Mouse (Mus musculus) limb, embryonic 15.5 days (tissue): ENCODE results near the gene Aftph. TPM values are rescaled to one million over a fixed set of nuclear protein-coding genes. Genes with fewer than 3 reads are reported as not detected.

Experiments
- ATAC-seq: fragments of 200-750 bp; cut with Nextera tagmentation; 2 replicates; pipeline ENCODE4 v1.8.0; 2017; ENCODE audit warnings: low read depth, moderate TSS enrichment; ENCODE audit not compliant: insufficient number of reproducible peaks, low FRiP score, low TSS enrichment
- H3K27ac ChIP-seq: fragments of 300-500 bp; sonication (generic); 2 replicates; pipeline ENCODE4 v1.5.1; 2015; ENCODE audit warnings: moderate library complexity, mild to moderate bottlenecking, inconsistent platforms
- H3K27me3 ChIP-seq: fragments of 300-500 bp; sonication (generic); 2 replicates; pipeline ENCODE4 v1.6.1; 2015; ENCODE audit warnings: inconsistent platforms
- H3K36me3 ChIP-seq: fragments of 300-500 bp; sonication (generic); 2 replicates; pipeline ENCODE4 v1.6.1; 2015; ENCODE audit warnings: inconsistent platforms
- H3K4me1 ChIP-seq: fragments of 300-500 bp; sonication (generic); 2 replicates; pipeline ENCODE4 v1.6.1; 2015; ENCODE audit warnings: inconsistent platforms
- H3K4me2 ChIP-seq: fragments of 300-500 bp; sonication (generic); 2 replicates; pipeline ENCODE4 v1.6.1; 2015; ENCODE audit warnings: mild to moderate bottlenecking, inconsistent platforms
- H3K4me3 ChIP-seq: fragments of 300-500 bp; sonication (generic); 2 replicates; pipeline ENCODE4 v1.5.1; 2015; ENCODE audit warnings: mild to moderate bottlenecking, inconsistent platforms
- H3K9ac ChIP-seq: fragments of 300-500 bp; sonication (generic); 2 replicates; pipeline ENCODE4 v1.6.1; 2015; ENCODE audit warnings: inconsistent platforms
- H3K9me3 ChIP-seq: fragments of 300-500 bp; sonication (generic); 2 replicates; pipeline ENCODE4 v1.6.1; 2016; ENCODE audit warnings: inconsistent platforms
- WGBS: fragments of 180-500 bp; shearing (Covaris S2); methylation state at CpG from one replicate; pipeline ENCODE4 v1.1.7; 2015; 5-methylcytosine and 5-hydroxymethylcytosine counted together
- polyA plus RNA-seq: library from polyadenylated mRNA; unstranded; fragments of >200 nt; fragmentation: Nextera tagmentation; extraction: Ambion mirVana; gene quantifications from 2 replicates; pipeline ENCODE4 v1.2.1, GENCODE M21; 2015

Aftph gene
- polyA plus RNA-seq, 1 experiment from 2014 or later, result 22.6 TPM

DNA sequence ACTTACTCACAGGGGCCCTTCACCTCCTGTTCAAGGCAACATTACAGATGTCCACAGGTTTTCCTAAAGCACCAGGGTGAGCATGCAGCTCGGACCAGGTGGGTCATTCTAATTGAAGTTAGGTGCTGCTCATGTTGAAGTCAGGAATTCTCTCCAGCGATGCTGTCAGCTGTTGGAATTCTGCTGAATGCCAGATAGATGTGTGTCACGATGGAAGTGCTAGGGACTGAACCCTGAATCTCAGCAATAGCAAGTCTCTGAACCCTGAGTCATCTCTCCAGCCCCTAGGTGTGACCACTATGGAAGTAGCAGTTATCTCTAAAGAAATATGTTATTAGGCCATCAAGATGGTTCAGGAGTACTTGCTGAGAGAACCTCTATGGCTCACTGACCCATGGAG lies 95.9 kb downstream of the Aftph start:
- no peak overlapping the region for H3K27ac ChIP-seq
- H3K9me3 ChIP-seq, result no peaks in the 10 kb centered on the region
- WGBS, result 56% methylated on average over 3 of the region's 3 CpGs
- no peak overlapping the region for H3K9ac ChIP-seq
- peaks cover 12% of the 10 kb centered on the region for H3K36me3 ChIP-seq
- no peak for ATAC-seq
- no peak overlapping the region for H3K4me3 ChIP-seq
- H3K4me1 ChIP-seq, result peaks cover 52% of the 10 kb centered on the region
- no peak overlapping the region for H3K4me2 ChIP-seq
- no peaks in the 10 kb centered on the region for H3K27me3 ChIP-seq

DNA sequence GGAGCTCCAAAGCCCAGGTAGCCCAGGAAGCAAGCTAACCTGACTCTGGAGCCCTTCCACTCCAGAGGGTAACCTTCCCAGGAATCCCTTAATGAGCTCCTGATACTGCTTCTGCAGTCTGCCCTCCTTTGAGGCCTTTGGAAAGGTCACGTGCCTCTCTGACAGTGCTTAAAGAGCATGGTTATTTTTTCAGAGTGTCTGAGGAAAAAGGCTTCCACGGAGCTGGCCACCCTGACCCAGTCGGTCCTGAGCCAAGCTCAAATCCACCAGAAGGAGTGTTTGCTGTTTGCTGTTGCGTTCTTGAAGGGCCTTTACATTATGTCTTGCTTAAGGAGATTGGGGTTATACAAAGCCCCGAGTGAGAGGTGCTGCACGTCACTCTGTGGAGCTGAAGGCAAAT lies 96.5 kb downstream of the Aftph start:
- Histone ChIP-seq H3K4me1 (peaks cover 54% of the 10 kb centered on the region), H3K9ac (no peak overlapping the region), H3K27ac (no peak overlapping the region), H3K36me3 (peaks cover 12% of the 10 kb centered on the region), H3K9me3 (no peaks in the 10 kb centered on the region), H3K4me3 (no peak overlapping the region), H3K27me3 (no peaks in the 10 kb centered on the region), H3K4me2 (no peak overlapping the region)
- 52% methylated on average over 6 of the region's 6 CpGs for WGBS
- ATAC-seq, result no peak

DNA sequence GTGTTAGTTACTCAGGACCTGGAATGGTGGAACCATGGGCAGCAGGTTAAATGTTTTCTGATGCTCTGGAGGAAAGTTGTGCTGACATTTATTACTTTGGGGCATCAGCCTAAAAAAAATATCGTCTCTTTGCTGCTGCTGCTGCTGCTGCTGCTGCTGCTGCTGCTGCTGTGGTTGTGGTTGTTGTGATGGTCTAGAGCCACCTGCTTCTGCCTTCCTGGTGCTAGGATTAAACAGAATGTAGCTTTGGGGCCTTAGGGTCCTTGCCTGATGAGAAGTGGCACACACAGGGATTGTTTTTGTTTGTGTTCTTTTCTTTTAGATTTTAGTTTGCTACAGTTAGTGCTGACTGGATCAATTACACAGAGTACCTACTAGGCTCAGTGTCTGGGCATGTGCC lies 97.2 kb downstream of the Aftph start:
- peaks cover 51% of the 10 kb centered on the region for H3K4me1 ChIP-seq
- WGBS, result 43% methylated on average over 1 of the region's 1 CpGs
- no peak overlapping the region for H3K4me2 ChIP-seq
- no peak overlapping the region for H3K9ac ChIP-seq
- peaks cover 9% of the 10 kb centered on the region for H3K36me3 ChIP-seq
- no peak overlapping the region for H3K4me3 ChIP-seq
- ATAC-seq, result no peak
- no peaks in the 10 kb centered on the region for H3K9me3 ChIP-seq
- H3K27me3 ChIP-seq, result no peaks in the 10 kb centered on the region
- no peak overlapping the region for H3K27ac ChIP-seq

DNA sequence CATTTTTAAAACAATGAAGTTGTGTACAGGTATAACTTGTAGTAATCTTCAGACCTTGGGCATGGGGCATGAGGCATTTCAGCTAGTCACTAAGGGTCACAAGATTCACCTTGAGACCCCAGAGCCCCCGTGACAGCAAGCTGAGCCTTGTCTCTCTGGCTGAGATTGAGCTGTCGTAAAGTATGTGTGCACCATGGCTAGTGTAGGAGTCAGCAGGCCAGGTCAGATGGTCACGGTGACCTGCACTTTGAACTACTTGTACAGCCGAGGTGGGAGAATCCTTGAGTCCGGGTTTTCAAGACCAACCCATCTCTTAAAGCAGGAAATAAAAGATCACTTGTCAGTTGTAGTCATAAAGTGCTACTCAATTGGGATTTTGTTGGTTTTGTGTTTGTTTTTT lies 98.2 kb downstream of the Aftph start:
- H3K9me3 ChIP-seq, result no peaks in the 10 kb centered on the region
- peaks cover 50% of the 10 kb centered on the region for H3K4me1 ChIP-seq
- H3K27ac ChIP-seq, result no peak overlapping the region
- peaks cover 2% of the 10 kb centered on the region; the same call in 1 of the 2 replicates for H3K36me3 ChIP-seq
- 56% methylated on average over 5 of the region's 5 CpGs for WGBS
- no peak overlapping the region for H3K9ac ChIP-seq
- no peaks in the 10 kb centered on the region for H3K27me3 ChIP-seq
- ATAC-seq, result no peak
- no peak overlapping the region for H3K4me3 ChIP-seq
- no peak overlapping the region for H3K4me2 ChIP-seq

DNA sequence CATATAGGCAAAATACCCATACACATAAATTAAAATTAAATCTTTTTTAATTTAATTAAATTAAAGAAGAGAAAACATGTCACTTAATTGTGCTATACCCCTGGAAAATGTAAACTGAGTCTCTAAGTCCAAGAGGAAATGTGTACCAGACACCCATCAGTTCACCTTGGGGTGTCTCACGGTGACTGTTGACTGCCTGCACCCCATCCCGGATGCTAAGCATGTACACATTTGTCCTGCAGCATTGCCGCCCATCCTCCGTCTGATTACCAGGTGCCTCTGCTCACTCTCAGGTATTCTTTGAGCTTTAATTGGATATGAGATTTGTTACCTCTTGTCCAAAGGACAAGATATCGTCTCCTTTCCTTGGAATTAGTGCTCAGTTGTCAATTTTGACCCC lies 99.1 kb downstream of the Aftph start:
- Histone ChIP-seq H3K27ac (no peak overlapping the region), H3K4me3 (no peak overlapping the region), H3K27me3 (no peaks in the 10 kb centered on the region), H3K9me3 (no peaks in the 10 kb centered on the region), H3K4me2 (no peak overlapping the region), H3K36me3 (no peaks in the 10 kb centered on the region), H3K9ac (no peak overlapping the region), H3K4me1 (peaks cover 42% of the 10 kb centered on the region)
- 72% methylated on average over 5 of the region's 5 CpGs for WGBS
- ATAC-seq, result no peak

DNA sequence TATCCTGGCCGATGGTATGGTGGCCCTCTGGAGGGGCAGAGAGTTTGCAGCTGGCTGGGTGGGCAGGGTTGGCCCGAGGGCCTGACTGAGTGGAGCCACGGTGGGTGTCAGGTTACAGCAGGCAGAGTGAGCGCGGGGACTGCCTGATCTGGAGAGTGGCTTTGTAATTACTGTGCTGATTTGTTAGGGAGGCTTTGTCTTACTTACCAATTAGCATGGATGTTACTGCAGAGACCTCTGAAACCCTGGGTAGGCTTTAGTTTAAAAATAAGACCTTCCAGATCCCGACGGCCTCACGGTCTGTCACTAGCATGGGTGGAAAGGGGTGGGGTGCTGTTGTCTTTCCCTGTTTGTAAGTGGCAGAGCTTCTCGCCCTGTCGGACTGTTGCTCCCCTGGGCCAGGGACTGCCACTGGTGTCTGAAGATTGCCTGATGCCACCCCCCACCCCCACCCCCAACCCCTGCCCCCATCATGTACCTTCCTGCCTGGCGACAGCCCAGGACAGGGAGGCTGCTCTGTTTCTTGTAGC lies 101.4 kb downstream of the Aftph start:
- Histone ChIP-seq H3K4me3 (no peak overlapping the region), H3K4me1 (peaks cover 24% of the 10 kb centered on the region), H3K27me3 (no peaks in the 10 kb centered on the region), H3K9me3 (no peaks in the 10 kb centered on the region), H3K4me2 (peak overlapping the region; percentile 33), H3K36me3 (no peaks in the 10 kb centered on the region), H3K27ac (peak overlapping the region; percentile 65), H3K9ac (no peak overlapping the region)
- 4% methylated on average over 11 of the region's 11 CpGs for WGBS
- ATAC-seq, result 0 out of 2 replicates have a peak, but pooled peaks have one; percentile 62

DNA sequence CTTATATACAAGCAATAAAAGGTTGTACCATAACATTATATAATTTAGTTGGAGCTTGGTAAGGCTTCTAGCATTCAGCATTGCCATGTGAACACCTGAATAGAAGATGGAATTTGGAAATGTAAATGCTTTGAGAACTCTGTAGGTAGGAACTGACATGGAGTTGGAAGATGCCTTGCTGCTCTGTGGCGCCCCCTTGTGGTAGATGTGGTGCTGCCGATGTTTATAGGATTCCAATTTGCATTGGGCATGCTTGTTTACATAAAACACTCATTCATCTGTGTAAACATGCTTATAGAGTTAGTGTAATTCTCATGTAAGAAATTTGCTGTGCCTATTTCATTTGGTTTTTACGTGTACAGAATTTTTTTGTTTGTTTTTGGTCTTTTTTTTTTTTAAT lies 102.5 kb downstream of the Aftph start:
- no peak overlapping the region for H3K4me3 ChIP-seq
- H3K9ac ChIP-seq, result no peak overlapping the region
- H3K36me3 ChIP-seq, result no peaks in the 10 kb centered on the region
- no peak overlapping the region for H3K27ac ChIP-seq
- H3K4me2 ChIP-seq, result no peak overlapping the region
- ATAC-seq, result no peak
- 22% methylated on average over 3 of the region's 3 CpGs for WGBS
- no peaks in the 10 kb centered on the region for H3K27me3 ChIP-seq
- H3K4me1 ChIP-seq, result peaks cover 26% of the 10 kb centered on the region
- no peaks in the 10 kb centered on the region for H3K9me3 ChIP-seq

DNA sequence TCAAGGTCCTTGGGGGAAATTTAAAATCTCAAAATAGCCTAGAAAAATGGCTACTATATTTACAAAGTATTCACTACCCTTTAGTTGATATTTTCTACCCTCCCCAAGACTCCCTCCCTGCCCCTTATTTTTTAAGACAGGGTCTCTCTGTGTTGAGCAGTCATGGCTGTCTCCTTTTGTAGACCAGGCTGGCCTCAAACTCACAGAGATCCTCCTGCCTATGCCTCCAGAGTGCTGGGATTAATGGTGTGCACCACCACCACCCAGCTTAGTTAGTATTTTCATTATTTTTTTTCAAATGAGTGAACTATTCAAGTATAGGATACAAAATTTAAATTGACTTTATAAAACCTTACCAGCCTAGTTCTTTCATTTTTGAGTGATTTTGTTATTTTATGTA lies 104.3 kb downstream of the Aftph start:
- no peak for ATAC-seq
- H3K9me3 ChIP-seq, result no peaks in the 10 kb centered on the region
- no peak overlapping the region for H3K4me3 ChIP-seq
- H3K4me1 ChIP-seq, result peaks cover 30% of the 10 kb centered on the region
- H3K36me3 ChIP-seq, result no peaks in the 10 kb centered on the region
- H3K27ac ChIP-seq, result no peak overlapping the region
- no peak overlapping the region for H3K9ac ChIP-seq
- H3K4me2 ChIP-seq, result no peak overlapping the region
- no peaks in the 10 kb centered on the region for H3K27me3 ChIP-seq

DNA sequence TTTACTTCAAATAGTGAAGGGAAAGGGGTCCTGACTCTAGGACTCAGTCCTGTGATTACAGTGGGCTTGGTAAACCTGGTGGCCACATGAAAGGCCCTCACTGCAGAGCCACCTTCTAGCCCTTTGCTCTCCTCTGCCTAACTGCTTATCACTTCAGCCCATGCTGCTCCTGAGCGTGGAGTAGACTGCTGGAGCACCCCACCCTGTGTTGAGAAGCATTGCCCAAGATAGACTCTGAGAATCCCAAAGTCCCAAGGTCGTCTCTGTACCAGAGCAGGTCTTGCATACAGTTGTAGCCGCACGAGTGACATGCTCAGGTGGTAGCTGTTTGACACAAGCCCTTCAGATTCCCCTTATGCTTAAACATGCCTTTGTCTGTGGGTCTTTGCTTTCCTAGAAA lies 105.3 kb downstream of the Aftph start:
- H3K36me3 ChIP-seq, result no peaks in the 10 kb centered on the region
- peak overlapping the region; percentile 7; the same call in 1 of the 2 replicates for H3K27ac ChIP-seq
- 56% methylated on average over 4 of the region's 4 CpGs for WGBS
- H3K4me3 ChIP-seq, result no peak overlapping the region
- H3K4me2 ChIP-seq, result 0 out of 2 replicates have a peak overlapping the region, but pooled peaks have one; percentile 5
- no peaks in the 10 kb centered on the region for H3K9me3 ChIP-seq
- peaks cover 29% of the 10 kb centered on the region for H3K4me1 ChIP-seq
- H3K9ac ChIP-seq, result no peak overlapping the region
- ATAC-seq, result no peak
- H3K27me3 ChIP-seq, result no peaks in the 10 kb centered on the region

DNA sequence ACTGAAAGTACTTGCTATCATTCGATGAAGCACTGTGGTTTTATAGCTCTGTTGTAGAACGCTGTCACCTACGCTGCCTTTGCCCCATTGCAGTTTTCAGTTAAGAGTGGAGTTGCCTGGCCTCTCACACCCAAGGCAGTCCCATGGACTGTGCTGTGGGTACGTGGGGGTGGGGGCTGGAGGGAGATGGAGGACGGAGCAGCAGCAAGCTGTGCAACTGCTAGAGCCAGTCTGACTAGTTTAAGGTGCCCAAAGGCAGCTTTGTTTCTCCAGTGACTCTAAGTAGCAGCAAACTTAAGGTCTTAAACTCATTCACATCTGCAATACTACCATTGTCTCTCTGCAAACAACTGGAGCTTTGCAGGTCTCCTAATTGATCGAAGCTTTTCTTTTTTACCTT lies 105.7 kb downstream of the Aftph start:
- H3K4me1 ChIP-seq, result peaks cover 24% of the 10 kb centered on the region
- 25% methylated on average over 6 of the region's 6 CpGs for WGBS

More for the DNA sequence above, 105.7 kb downstream of the Aftph start:
- Histone ChIP-seq H3K27ac (peak overlapping the region; percentile 7; the same call in 1 of the 2 replicates), H3K36me3 (no peaks in the 10 kb centered on the region), H3K9ac (no peak overlapping the region), H3K27me3 (no peaks in the 10 kb centered on the region), H3K9me3 (no peaks in the 10 kb centered on the region), H3K4me2 (0 out of 2 replicates have a peak overlapping the region, but pooled peaks have one; percentile 5), H3K4me3 (no peak overlapping the region)
- no peak for ATAC-seq

Other genes starting within 250 kb of the Aftph start
- 46.5 and 54.3 TPM in 2 replicates for gene Sertad2, start 198.3 kb downstream of the Aftph start, polyA plus RNA-seq
- gene Lgalsl, start 89.5 kb upstream of the Aftph start, polyA plus RNA-seq, result 80.3 and 87.4 TPM in 2 replicates